Mouse (Mus musculus) neural tube, embryonic 12.5 days (tissue): ENCODE measurements around the gene Auh. TPM values are rescaled to one million over a fixed set of nuclear protein-coding genes. Genes with fewer than 3 reads are reported as not detected.

Source experiments
- ATAC-seq: fragments of 200-750 bp; cut with Nextera tagmentation; 2 replicates; pipeline ENCODE4 v1.8.0; 2017; ENCODE audit warnings: low read depth, mild to moderate bottlenecking, moderate TSS enrichment, moderate library complexity; ENCODE audit not compliant: low FRiP score
- H3K27ac ChIP-seq: fragments of 300-500 bp; sonication (generic); 2 replicates; pipeline ENCODE4 v1.5.1; 2016
- H3K27me3 ChIP-seq: fragments of 300-500 bp; sonication (generic); replicated peaks from 2 replicates; pipeline ENCODE4 v1.6.1; 2016; ENCODE audit warnings: mild to moderate bottlenecking
- H3K36me3 ChIP-seq: fragments of 300-500 bp; sonication (generic); 2 replicates; pipeline ENCODE4 v1.6.1; 2016; ENCODE audit warnings: mild to moderate bottlenecking
- H3K4me1 ChIP-seq: fragments of 300-500 bp; sonication (generic); 2 replicates; pipeline ENCODE4 v1.6.1; 2016
- H3K4me2 ChIP-seq: fragments of 300-500 bp; sonication (generic); replicated peaks from 2 replicates; pipeline ENCODE4 v1.6.1; 2016; ENCODE audit warnings: mild to moderate bottlenecking
- H3K4me3 ChIP-seq: fragments of 300-500 bp; sonication (generic); 2 replicates; pipeline ENCODE4 v1.5.1; 2016
- H3K9ac ChIP-seq: fragments of 300-500 bp; sonication (generic); 2 replicates; pipeline ENCODE4 v1.6.1; 2016; ENCODE audit warnings: mild to moderate bottlenecking
- H3K9me3 ChIP-seq: fragments of 300-500 bp; sonication (generic); 2 replicates; pipeline ENCODE4 v1.6.1; 2016; ENCODE audit warnings: mild to moderate bottlenecking
- WGBS: fragments of 180-500 bp; shearing (Covaris S2); methylation state at CpG from one replicate; pipeline ENCODE4 v1.1.7; 2016; 5-methylcytosine and 5-hydroxymethylcytosine counted together
- polyA plus RNA-seq: library from polyadenylated mRNA; unstranded; fragments of >200 nt; fragmentation: Nextera tagmentation; extraction: Ambion mirVana; gene quantifications from 2 replicates; pipeline ENCODE4 v1.2.1, GENCODE M21; 2016

Auh gene
- polyA plus RNA-seq, 1 experiment from 2014 or later: 52.7 TPM

DNA sequence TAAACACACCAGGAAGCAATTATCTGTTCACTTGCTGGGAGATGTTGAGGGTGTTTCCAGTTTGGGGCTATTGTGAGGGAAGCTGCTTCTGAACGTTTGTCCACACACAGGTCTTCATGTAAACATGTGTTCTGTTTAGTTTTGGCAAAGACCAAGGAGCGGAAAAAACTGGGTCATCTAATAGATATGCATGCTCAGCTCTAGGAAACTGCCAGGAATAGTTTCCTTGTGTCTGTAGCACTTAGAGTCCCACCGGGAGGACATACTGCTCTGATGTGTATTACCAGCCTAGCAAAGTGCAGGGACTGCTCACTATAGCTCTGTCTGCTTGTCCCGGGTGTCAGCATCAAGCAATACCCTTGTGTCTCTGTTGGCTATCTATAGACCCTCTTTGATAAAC lies 127.0 kb downstream of the Auh start:
- no peaks in the 10 kb centered on the region for H3K9me3 ChIP-seq
- WGBS: 85% methylated on average over 4 of the region's 4 CpGs
- no peak overlapping the region for H3K4me3 ChIP-seq
- no peak overlapping the region for H3K27ac ChIP-seq
- H3K4me2 ChIP-seq: no peak overlapping the region
- no peaks in the 10 kb centered on the region for H3K4me1 ChIP-seq
- no peaks in the 10 kb centered on the region for H3K36me3 ChIP-seq
- no peaks in the 10 kb centered on the region for H3K27me3 ChIP-seq
- no peak for ATAC-seq
- no peak overlapping the region for H3K9ac ChIP-seq

DNA sequence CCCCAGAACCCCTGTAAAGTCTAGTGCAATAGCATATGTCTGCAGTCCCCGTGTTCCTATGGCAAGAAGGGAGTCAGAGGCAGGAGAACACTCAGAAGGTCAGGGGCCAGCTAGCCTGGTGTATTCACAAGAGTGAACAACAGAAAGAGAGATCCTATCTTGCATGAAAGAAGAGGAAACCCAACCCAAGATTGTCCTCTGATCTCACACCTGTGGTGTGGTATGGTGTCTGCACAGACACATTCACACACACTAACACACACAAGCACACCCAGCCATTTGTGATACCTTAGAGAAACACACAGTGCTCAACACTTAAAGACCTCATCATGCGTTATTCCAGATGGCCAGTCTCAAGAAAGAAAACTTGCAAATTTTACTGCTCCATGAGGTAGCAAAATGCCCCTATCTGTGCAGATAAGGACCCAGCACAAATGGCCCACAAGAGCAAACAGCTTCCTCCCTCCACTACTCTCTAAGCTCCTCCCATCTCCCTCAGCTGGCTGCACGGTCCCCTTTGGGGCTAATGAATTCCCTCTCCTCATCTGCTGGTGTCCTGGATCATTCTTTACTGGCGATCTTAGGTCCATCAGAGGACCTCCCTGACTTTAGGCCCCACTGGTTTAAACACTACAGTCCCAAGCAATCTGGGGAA lies 128.7 kb downstream of the Auh start:
- no peak overlapping the region for H3K9ac ChIP-seq
- no peak overlapping the region for H3K27ac ChIP-seq
- no peaks in the 10 kb centered on the region for H3K4me1 ChIP-seq
- no peak for ATAC-seq
- H3K4me3 ChIP-seq: no peak overlapping the region
- WGBS: 50% methylated on average over 4 of the region's 4 CpGs
- no peaks in the 10 kb centered on the region for H3K36me3 ChIP-seq
- H3K27me3 ChIP-seq: no peaks in the 10 kb centered on the region
- H3K4me2 ChIP-seq: no peak overlapping the region
- H3K9me3 ChIP-seq: no peaks in the 10 kb centered on the region

DNA sequence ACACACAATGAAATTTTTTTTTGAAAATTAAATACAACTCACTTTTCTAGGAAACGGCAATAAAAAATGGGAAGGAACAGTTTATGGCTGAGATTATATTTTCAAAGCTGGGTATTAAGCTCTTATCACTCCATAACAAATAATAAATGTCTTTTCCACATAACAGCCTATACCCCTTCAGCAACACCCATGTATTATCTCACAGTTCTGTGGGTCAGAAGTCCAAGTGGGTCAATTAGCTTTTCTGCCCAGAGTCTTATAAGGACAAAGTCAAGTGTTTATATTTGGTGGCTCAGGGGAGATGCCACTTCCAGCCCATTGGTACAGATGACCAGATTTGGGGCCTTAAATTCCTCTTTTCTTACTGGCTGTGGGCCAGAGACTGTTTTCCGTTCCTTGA lies 129.4 kb downstream of the Auh start:
- no peaks in the 10 kb centered on the region for H3K9me3 ChIP-seq
- no peak overlapping the region for H3K4me2 ChIP-seq
- H3K27ac ChIP-seq: no peak overlapping the region
- no peaks in the 10 kb centered on the region for H3K36me3 ChIP-seq
- no peak for ATAC-seq
- H3K4me1 ChIP-seq: no peaks in the 10 kb centered on the region
- 87% methylated on average over 2 of the region's 2 CpGs for WGBS
- no peaks in the 10 kb centered on the region for H3K27me3 ChIP-seq
- H3K9ac ChIP-seq: no peak overlapping the region
- no peak overlapping the region for H3K4me3 ChIP-seq

DNA sequence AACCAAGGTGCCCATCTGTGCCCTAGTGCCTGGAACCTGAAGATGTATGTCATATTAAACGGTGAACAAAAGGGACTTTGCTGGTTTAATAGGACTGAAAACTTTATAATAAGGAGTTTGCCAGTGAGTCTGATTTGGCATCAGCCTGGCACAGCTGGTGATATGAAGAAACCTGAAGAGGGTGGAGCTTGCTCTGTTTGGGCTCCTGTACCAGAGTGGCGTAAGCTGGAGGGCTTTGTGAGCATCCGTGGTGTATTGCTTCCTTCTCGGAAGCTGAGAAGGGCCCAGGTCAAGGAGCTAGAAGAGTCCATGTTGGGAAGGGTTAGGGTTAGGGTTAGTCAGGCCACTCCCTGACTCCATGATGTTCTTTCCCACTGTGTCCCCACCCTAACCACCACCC lies 135.2 kb downstream of the Auh start:
- no peak for ATAC-seq
- H3K4me3 ChIP-seq: no peak overlapping the region
- H3K4me2 ChIP-seq: no peak overlapping the region
- H3K27me3 ChIP-seq: no peaks in the 10 kb centered on the region
- H3K36me3 ChIP-seq: no peaks in the 10 kb centered on the region
- H3K9me3 ChIP-seq: no peaks in the 10 kb centered on the region
- H3K4me1 ChIP-seq: no peaks in the 10 kb centered on the region
- H3K27ac ChIP-seq: no peak overlapping the region
- 87% methylated on average over 4 of the region's 4 CpGs for WGBS
- H3K9ac ChIP-seq: no peak overlapping the region

DNA sequence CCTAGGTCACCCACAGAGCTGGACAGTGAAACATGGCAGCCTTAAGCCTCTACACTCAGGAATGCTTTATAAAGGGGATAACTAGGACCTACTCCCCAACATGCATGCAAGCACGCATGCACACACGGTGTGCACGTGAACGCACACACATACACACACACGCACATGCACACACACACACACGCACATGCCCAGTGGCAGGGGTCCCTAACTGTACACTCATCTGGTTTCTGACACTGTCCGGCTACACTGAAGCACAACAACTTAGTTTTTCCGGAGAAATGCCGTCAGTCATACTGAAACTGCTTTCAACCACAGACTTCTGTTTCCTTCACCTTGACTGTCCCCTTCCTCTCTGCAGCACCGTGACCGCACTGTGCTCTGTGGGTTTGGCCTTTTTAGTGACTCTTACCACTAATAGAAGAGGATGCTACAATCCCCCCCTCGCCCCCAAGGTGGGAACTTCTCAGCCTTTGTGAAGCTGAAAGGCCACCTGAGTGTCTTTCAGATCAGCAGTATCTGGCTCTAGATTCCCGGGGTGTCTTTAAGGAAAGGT lies 136.0 kb downstream of the Auh start:
- no peaks in the 10 kb centered on the region for H3K9me3 ChIP-seq
- no peaks in the 10 kb centered on the region for H3K4me1 ChIP-seq
- H3K36me3 ChIP-seq: no peaks in the 10 kb centered on the region
- H3K27ac ChIP-seq: no peak overlapping the region
- no peak for ATAC-seq
- no peak overlapping the region for H3K9ac ChIP-seq
- WGBS: 92% methylated on average over 13 of the region's 13 CpGs
- H3K4me2 ChIP-seq: no peak overlapping the region
- H3K27me3 ChIP-seq: no peaks in the 10 kb centered on the region
- no peak overlapping the region for H3K4me3 ChIP-seq

DNA sequence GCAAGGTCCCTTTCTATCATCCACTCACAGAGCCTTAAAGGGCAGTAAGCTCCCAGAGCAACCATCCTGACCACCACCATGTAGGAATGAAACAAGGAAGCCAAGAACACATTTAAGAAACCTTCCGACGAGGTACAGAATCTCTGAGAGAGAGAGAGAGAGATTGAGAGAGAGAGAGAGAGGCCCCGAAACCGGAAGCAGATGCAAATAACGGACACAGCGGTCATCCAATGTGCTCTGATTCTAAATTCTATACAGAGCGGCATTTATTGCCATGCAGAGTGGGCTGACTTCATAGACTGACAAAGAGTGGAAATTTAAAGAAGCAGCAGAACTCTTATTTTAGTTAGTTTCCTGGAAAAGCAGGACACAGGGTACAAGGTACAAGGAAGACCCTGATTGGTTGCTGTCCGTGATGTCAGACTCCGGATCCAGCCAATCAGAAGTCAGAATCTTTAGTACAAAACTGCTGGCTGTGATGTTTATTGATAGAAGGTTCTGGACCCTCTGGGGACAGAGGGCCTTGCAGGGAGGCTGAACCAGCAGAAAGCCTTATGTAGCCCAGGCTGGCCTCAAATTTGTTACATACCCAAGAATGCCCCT lies 137.1 kb downstream of the Auh start:
- Histone ChIP-seq H3K9ac (no peak overlapping the region), H3K36me3 (no peaks in the 10 kb centered on the region), H3K27ac (no peak overlapping the region), H3K4me1 (no peaks in the 10 kb centered on the region), H3K4me2 (no peak overlapping the region), H3K9me3 (no peaks in the 10 kb centered on the region), H3K4me3 (no peak overlapping the region), H3K27me3 (no peaks in the 10 kb centered on the region)
- 94% methylated on average over 9 of the region's 9 CpGs for WGBS
- no peak for ATAC-seq

DNA sequence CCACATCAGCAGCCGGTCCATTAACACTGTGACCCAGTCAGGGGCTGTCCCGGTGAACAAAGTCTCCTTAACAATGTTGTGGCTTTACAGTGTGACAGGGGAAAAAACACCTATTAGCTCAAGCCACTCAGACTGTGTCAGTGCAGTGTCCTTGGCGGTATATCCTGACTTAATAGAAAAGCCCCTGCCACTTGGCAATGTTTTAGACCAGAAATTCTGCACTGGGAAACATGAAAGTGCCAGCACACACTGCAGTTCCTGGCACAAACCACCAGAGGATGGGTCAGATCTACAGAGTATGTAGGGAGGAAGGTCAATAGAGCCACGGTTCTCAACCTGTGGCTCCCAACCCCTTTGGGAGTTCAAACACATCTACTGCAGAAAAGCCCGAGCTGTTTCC lies 138.6 kb downstream of the Auh start:
- Histone ChIP-seq H3K36me3 (no peaks in the 10 kb centered on the region), H3K27me3 (no peaks in the 10 kb centered on the region), H3K9ac (no peak overlapping the region), H3K9me3 (no peaks in the 10 kb centered on the region), H3K4me1 (no peaks in the 10 kb centered on the region), H3K4me3 (no peak overlapping the region), H3K4me2 (no peak overlapping the region), H3K27ac (no peak overlapping the region)
- 80% methylated on average over 5 of the region's 5 CpGs for WGBS
- no peak for ATAC-seq

Other genes starting within 250 kb of the Auh start
- gene Nfil3, start 51.4 kb upstream of the Auh start, polyA plus RNA-seq: 42.2 and 44.2 TPM in 2 replicates